Mouse (Mus musculus): ENCODE measurements around the gene Sh2d2a. TPM values are rescaled to one million over a fixed set of nuclear protein-coding genes. Genes with fewer than 3 reads are reported as not detected.
A peak's percentile ranks its signal among the peaks of the same experiment; 100 is the strongest.
"Not testable (repeated sequence)": the region's sequence is repeated elsewhere in the genome, so short reads cannot be mapped to it uniquely, and the experiment has no call there.

Sh2d2a gene
- polyA plus RNA-seq, 1 experiment from 2014 or later = 0.15 TPM

DNA sequence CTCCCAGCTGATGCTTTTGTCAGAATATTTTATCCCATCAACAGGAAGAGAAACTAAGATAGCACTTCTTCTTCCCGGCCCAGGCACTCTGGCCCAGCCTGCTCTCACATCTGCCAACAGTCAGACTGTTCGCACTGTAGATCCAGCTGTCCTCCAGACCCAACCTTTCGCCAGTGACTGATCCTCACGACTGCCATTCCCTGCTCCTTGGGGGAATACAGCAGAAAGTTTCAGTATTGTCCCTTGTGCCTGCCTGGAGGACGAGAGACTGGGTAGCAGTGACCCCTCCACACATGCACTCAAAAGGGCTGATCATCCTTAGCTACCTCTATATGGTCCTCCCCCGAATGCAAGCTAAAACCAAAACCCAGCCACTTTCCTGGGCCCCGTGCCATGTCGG lies 9.4 kb downstream of the Sh2d2a start:
- no peak overlapping the region for H3K4me2 ChIP-seq
- H3K27me3 ChIP-seq (replicated peaks) = no peaks in the 10 kb centered on the region
- H3K9ac ChIP-seq = no peak overlapping the region
- H3K4me3 ChIP-seq = no peak overlapping the region
- no peaks in the 10 kb centered on the region for H3K4me1 ChIP-seq (replicated peaks)
- no peaks in the 10 kb centered on the region for H3K9me3 ChIP-seq (replicated peaks)
- WGBS = 85% methylated on average over 8 of the region's 8 CpGs
- no peak for ATAC-seq (ENCODE audit: insufficient number of reproducible peaks, low FRiP score)
- H3K36me3 ChIP-seq = peaks cover 50% of the 10 kb centered on the region
- no peak overlapping the region for H3K27ac ChIP-seq (ENCODE audit: poor library complexity, severe bottlenecking)

DNA sequence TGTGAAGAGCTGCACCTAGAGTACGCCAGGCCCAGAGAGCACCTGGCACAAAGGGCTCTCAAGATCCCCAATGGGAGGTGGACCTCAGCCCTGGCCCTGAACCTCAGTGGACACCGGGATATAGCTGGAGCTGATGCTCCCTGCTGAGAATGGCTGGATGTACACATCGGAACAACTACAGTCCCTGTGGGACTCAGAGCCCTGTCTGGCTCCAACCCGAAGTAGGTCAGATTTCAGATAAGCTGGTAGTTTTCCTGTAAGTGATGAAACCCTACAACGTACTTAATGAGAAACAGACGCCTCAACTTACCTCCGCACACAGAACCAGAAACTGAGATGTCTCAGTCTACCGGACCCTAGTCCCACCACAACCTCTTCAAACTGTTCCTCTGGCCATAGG lies 11.1 kb downstream of the Sh2d2a start:
- no peak for ATAC-seq (ENCODE audit: insufficient number of reproducible peaks, low FRiP score)
- Histone ChIP-seq H3K4me1 (replicated peaks) (no peaks in the 10 kb centered on the region), H3K9me3 (replicated peaks) (no peaks in the 10 kb centered on the region), H3K4me3 (no peak overlapping the region), H3K27ac (ENCODE audit: poor library complexity, severe bottlenecking) (no peak overlapping the region), H3K36me3 (peaks cover 66% of the 10 kb centered on the region), H3K27me3 (replicated peaks) (no peaks in the 10 kb centered on the region), H3K9ac (no peak overlapping the region), H3K4me2 (no peak overlapping the region)
- 76% methylated on average over 8 of the region's 8 CpGs for WGBS

DNA sequence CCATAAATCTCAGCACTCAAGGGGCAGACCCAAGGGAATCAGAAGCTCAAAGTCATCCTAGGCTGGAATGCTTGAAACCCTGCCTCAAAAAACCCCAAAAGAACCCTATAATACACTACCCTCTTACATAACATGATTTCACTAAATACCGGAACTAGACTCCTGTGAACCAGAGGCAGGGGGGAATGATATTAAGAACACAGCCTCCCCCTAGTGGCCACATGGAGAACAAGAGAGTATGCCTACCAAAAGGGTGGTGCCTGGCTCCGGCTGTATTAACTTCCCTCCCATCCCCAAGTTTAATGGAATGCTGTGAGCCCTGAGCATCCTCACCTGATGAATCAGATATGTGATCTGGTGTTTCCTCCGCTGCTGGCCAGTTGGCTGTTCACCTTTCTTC lies 13.3 kb downstream of the Sh2d2a start:
- Histone ChIP-seq H3K9me3 (replicated peaks) (no peaks in the 10 kb centered on the region), H3K36me3 (peaks cover 84% of the 10 kb centered on the region), H3K9ac (no peak overlapping the region), H3K27me3 (replicated peaks) (no peaks in the 10 kb centered on the region), H3K4me2 (no peak overlapping the region), H3K4me3 (no peak overlapping the region), H3K27ac (ENCODE audit: poor library complexity, severe bottlenecking) (no peak overlapping the region), H3K4me1 (replicated peaks) (no peaks in the 10 kb centered on the region)
- ATAC-seq (ENCODE audit: insufficient number of reproducible peaks, low FRiP score) = no peak
- WGBS = 36% methylated on average over 3 of the region's 3 CpGs

DNA sequence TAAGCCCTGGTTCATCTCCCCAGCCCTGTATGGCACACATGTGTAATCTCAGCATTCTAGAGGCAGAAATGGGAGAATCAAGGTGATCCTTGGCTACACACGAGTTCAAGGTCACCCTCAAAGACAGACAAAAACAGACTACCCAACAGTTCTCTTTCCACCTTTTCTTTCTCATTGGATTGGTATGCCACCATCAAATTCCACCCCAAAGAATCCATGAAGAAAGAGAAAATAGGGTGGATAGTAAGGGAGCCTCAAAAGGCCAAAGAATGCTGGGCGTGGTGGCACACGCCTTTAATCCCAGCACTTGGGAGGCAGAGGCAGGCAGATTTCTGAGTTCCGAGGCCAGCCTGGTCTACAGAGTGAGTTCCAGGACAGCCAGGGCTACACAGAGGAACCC lies 17.6 kb downstream of the Sh2d2a start:
- H3K4me3 ChIP-seq; H3K9ac ChIP-seq; ATAC-seq (ENCODE audit: insufficient number of reproducible peaks, low FRiP score); H3K9me3 ChIP-seq (replicated peaks); H3K4me1 ChIP-seq (replicated peaks); H3K4me2 ChIP-seq; H3K27me3 ChIP-seq (replicated peaks); H3K27ac ChIP-seq (ENCODE audit: poor library complexity, severe bottlenecking): not testable (repeated sequence)
- 83% methylated on average over 4 of the region's 4 CpGs for WGBS
- H3K36me3 ChIP-seq = peaks cover 92% of the 10 kb centered on the region

DNA sequence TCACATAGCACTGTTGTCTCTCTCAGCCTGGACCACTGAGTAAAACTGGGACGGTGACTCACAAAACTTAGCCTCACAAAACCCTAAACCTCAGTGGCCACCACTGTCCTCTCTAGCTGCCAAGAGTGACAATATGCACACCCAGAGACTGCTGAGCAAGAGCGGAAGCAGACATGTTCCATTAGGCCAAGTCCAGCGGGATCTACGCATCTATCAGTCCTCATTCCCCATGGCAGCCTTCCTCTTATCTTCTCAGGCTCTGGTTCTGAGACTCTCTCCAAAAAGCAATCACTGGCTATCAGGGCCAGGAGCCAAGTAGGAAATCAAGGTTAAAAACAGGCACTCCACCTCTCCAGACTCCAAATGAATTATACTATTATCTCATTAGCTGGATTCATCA lies 31.2 kb downstream of the Sh2d2a start:
- Histone ChIP-seq H3K4me1 (replicated peaks) (peaks cover 13% of the 10 kb centered on the region), H3K9ac (no peak overlapping the region), H3K9me3 (replicated peaks) (no peaks in the 10 kb centered on the region), H3K36me3 (peaks cover 41% of the 10 kb centered on the region), H3K27ac (ENCODE audit: poor library complexity, severe bottlenecking) (no peak overlapping the region), H3K27me3 (replicated peaks) (no peaks in the 10 kb centered on the region), H3K4me3 (no peak overlapping the region), H3K4me2 (no peak overlapping the region)
- ATAC-seq (ENCODE audit: insufficient number of reproducible peaks, low FRiP score) = 0 out of 2 replicates have a peak, but pooled peaks have one; percentile 25
- 54% methylated on average over 4 of the region's 4 CpGs for WGBS

DNA sequence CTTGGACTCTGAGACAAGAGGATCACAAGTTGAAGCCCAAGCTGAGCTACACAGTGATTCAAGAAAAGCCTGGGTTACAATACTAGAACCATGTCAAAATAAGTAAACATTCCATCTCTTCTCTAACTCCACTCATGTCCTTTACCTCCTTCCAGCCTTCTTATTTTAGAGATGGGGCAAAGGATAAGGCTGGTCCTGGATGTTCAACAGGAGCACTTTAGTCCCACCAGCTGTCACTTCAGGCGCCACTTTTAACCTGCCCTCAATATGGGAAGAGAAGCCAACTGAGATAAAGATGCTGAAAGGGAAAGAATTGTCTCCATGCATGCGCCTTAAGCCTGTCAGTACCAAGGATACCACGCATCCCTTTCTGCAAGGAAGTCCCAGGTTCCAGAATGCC lies 37.7 kb downstream of the Sh2d2a start:
- Histone ChIP-seq H3K27ac (ENCODE audit: poor library complexity, severe bottlenecking) (peak overlapping the region; percentile 92), H3K9me3 (replicated peaks) (peaks cover 5% of the 10 kb centered on the region), H3K27me3 (replicated peaks) (no peaks in the 10 kb centered on the region), H3K4me1 (replicated peaks) (peaks cover 20% of the 10 kb centered on the region), H3K9ac (peak overlapping the region; percentile 94), H3K4me3 (peak overlapping the region; percentile 95), H3K36me3 (peaks cover 23% of the 10 kb centered on the region), H3K4me2 (peak overlapping the region; percentile 96)
- no peak for ATAC-seq (ENCODE audit: insufficient number of reproducible peaks, low FRiP score)
- 3% methylated on average over 3 of the region's 3 CpGs for WGBS

DNA sequence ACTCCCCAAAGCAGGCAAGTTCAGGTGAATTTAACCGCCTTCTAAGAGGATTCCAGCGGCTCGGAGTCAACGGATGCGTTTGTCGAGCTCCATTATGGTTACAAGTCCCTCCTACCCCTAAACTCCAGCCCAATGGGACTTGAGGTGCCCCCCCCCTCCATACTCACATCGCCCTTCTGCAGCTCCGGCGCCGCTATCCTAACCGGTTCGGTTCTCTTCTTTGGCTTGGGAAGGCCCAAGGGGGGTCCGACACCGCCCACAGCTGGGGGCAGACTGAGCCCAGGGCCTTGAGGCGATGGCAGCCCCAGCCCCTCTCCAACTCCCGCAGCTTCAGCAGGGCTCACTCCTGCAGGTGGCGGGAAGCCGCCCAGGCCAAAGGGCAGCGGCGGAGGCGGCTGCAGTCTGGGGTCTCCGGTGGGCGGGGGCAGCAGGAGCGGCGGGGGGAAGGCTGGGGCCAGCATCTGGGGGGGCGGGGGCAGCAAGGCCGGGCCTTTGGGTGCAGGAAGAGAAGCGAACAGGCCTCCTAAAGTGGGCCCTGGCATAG lies 38.2 kb downstream of the Sh2d2a start:
- Histone ChIP-seq H3K27ac (ENCODE audit: poor library complexity, severe bottlenecking) (peak overlapping the region; percentile 92), H3K36me3 (peaks cover 22% of the 10 kb centered on the region), H3K9ac (peak overlapping the region; percentile 94), H3K9me3 (replicated peaks) (peaks cover 6% of the 10 kb centered on the region), H3K27me3 (replicated peaks) (no peaks in the 10 kb centered on the region), H3K4me2 (peak overlapping the region; percentile 96), H3K4me3 (peak overlapping the region; percentile 95), H3K4me1 (replicated peaks) (peaks cover 20% of the 10 kb centered on the region)
- peak; percentile 31 for ATAC-seq (ENCODE audit: insufficient number of reproducible peaks, low FRiP score)
- WGBS = 0% methylated on average over 24 of the region's 28 CpGs

DNA sequence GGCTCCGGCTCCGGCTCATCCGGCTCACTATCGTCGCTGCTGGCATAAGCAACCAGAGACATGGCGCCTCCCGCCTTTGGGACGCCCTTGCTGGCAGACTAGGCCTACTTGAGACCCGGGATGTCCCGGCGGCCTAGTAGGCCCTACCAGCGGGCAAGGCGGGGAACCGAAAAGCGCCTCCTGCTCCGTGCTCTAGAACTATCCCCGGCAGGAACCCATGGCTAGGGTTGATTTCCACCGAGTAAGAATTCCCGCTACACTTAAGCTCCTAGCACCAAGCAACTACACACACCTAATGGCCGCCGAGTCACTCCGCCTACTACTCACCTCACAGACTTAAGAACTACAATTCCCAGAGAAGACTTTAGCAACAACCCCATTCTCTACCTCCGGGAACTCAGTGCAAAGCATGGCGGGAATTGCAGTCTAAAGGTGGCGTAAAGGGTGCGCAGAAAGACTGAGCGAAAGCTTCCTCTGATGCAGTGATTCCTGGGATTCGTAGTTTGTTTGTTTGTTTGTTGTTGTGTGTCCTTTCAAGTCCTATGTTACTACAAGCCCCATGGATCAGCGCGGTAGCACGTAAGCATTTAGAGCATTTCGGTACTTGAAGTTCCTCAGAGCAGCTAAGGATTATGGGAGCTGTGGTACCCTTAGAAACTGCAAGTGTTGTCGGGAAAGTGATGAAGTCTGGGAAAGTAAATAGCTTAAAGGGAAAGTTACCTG lies 38.9 kb downstream of the Sh2d2a start, which contains the start of gene Prcc:
Gene Prcc (minus strand): TSS at position 328 of the 723 bp plus-strand sequence.
- peak; percentile 96 for ATAC-seq (ENCODE audit: insufficient number of reproducible peaks, low FRiP score)
- peaks cover 6% of the 10 kb centered on the region for H3K9me3 ChIP-seq (replicated peaks)
- H3K27me3 ChIP-seq (replicated peaks) = no peaks in the 10 kb centered on the region
- under 1% methylated on average over 33 of the region's 33 CpGs for whole genome bisulfite sequencing
- peak within 1 kb of the TSS; percentile 96 for H3K4me2 ChIP-seq
- peak within 1 kb of the TSS; percentile 94 for H3K9ac ChIP-seq
- H3K27ac ChIP-seq (ENCODE audit: poor library complexity, severe bottlenecking) = peak within 1 kb of the TSS; percentile 92
- peak within 1 kb of the TSS; percentile 95 for H3K4me3 ChIP-seq
- peaks cover 15% of the 10 kb centered on the region for H3K36me3 ChIP-seq
- H3K4me1 ChIP-seq (replicated peaks) = peaks cover 20% of the 10 kb centered on the region

DNA sequence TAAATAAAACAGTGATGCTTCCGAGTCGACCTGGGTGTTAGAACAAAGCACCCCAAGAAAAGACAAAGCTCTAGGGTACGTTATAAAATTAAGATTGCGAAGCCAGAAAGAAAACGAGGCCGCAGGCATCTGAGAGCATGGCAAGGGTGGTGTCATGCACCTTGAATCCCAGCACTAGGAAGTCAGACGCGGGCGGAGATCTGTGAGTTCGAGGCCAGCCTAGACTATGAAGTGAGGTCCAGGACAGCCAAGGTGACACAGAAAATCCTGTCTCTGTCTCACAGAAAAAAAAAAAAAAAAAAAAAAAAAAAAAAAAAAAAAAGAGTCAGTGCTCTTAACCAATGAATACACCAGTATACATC lies 39.4 kb downstream of the Sh2d2a start:
- Histone ChIP-seq H3K4me2 (peak overlapping the region; percentile 57), H3K9me3 (replicated peaks) (peaks cover 6% of the 10 kb centered on the region), H3K27ac (ENCODE audit: poor library complexity, severe bottlenecking) (no peak overlapping the region), H3K4me1 (replicated peaks) (peaks cover 20% of the 10 kb centered on the region), H3K4me3 (peak overlapping the region; percentile 95), H3K9ac (no peak overlapping the region; the same call in 1 of the 2 replicates), H3K27me3 (replicated peaks) (no peaks in the 10 kb centered on the region), H3K36me3 (peaks cover 12% of the 10 kb centered on the region)
- WGBS = 6% methylated on average over 10 of the region's 10 CpGs
- ATAC-seq (ENCODE audit: insufficient number of reproducible peaks, low FRiP score) = no peak

DNA sequence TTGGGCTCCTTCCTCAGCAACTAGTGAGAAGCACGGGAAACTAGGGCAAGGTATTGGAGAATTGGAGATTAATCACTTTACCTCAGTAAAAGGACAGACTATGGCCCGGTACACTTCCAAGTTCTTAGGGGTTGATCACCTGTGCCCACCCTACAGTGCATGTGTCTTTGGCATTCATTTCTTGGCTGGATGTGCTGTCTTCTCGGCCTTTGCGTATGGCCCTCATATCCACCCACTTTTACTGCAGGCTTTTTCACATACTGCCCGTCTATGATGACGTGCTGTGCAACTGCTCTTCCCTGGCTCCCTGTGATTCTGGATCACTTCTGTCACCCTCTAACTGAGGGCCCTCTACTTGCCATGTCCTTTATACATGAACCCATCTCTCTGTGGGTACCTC lies 39.9 kb downstream of the Sh2d2a start:
- Histone ChIP-seq H3K36me3 (peaks cover 7% of the 10 kb centered on the region), H3K4me2 (peak overlapping the region; percentile 57), H3K9me3 (replicated peaks) (peaks cover 6% of the 10 kb centered on the region), H3K4me3 (peak overlapping the region; percentile 95; the same call in 1 of the 2 replicates), H3K4me1 (replicated peaks) (peaks cover 20% of the 10 kb centered on the region), H3K9ac (no peak overlapping the region), H3K27me3 (replicated peaks) (no peaks in the 10 kb centered on the region), H3K27ac (ENCODE audit: poor library complexity, severe bottlenecking) (no peak overlapping the region)
- no peak for ATAC-seq (ENCODE audit: insufficient number of reproducible peaks, low FRiP score)
- WGBS = 87% methylated on average over 6 of the region's 6 CpGs

DNA sequence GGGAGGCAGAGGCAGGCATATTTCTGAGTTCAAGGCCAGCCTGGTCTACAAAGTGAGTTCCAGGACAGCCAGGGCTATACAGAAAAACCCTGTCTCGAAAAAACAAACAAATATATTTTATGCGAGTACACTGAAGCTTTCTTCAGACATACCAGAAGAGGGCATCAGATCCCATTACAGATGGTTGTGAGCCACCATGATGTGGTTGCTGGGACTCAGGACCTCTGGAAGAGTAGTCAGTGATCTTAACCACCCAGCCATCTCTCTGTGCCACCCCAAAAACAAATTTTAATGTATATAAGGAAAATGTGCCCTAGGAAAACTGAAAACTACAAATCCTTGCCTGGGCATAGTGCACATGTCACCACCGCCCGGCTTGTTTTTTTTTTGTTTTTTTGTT lies 40.8 kb downstream of the Sh2d2a start:
- not testable (repeated sequence) for ATAC-seq (ENCODE audit: insufficient number of reproducible peaks, low FRiP score); H3K36me3 ChIP-seq
- WGBS = 80% methylated on average over 4 of the region's 4 CpGs

More for the DNA sequence above, 40.8 kb downstream of the Sh2d2a start:
- H3K4me2 ChIP-seq; H3K27ac ChIP-seq (ENCODE audit: poor library complexity, severe bottlenecking); H3K9me3 ChIP-seq (replicated peaks); H3K4me3 ChIP-seq; H3K27me3 ChIP-seq (replicated peaks); H3K9ac ChIP-seq: not testable (repeated sequence)
- peaks cover 18% of the 10 kb centered on the region for H3K4me1 ChIP-seq (replicated peaks)
